Mouse (Mus musculus): ENCODE data around the gene Dlg2. TPM values are rescaled to one million over a fixed set of nuclear protein-coding genes. Genes with fewer than 3 reads are reported as not detected.
"Not testable (repeated sequence)": the region's sequence is repeated elsewhere in the genome, so short reads cannot be mapped to it uniquely, and the experiment has no call there.

Dlg2 gene
- polyA plus RNA-seq, 1 experiment from 2014 or later = 5.1 TPM

DNA sequence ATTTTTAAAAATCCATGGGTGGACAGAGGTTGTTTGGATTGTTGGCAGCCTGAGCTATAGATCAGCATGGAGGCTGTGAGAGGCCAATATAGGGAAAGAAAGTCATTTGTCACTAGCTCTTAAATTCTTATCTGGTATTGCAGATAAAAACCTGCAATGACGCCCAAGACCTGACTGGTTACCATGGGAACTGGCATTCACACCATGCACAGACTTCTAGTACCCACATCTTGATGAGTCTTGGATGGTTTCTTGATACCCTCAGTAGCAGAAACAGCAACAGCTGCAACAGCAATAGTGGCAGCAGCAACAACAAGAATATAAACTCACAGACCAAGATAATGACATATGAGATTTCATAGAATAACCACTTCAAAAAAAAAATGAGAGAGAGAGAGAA lies 315.1 kb downstream of the Dlg2 start:
- Histone ChIP-seq H3K4me3 (ENCODE audit: low read depth, low read length) (no peak overlapping the region), H3K4me1 (ENCODE audit: control insufficient read depth, insufficient read depth, low read length) (no peaks in the 10 kb centered on the region), H3K9ac (replicated peaks; ENCODE audit: low read depth, low read length) (no peak overlapping the region), H3K27me3 (ENCODE audit: control insufficient read depth, insufficient read depth, low read length) (no peaks in the 10 kb centered on the region), H3K36me3 (ENCODE audit: control insufficient read depth, insufficient read depth, low read length) (no peaks in the 10 kb centered on the region), H3K9me3 (ENCODE audit: control insufficient read depth, low read depth, low read length) (no peaks in the 10 kb centered on the region), H3K27ac (ENCODE audit: low read length) (no peak overlapping the region), H3K4me2 (replicated peaks; ENCODE audit: low read depth, low read length) (no peak overlapping the region)
- ATAC-seq (ENCODE audit: insufficient number of reproducible peaks, insufficient read depth, low FRiP score, low read depth) = no peak
- 32% methylated on average over 1 of the region's 1 CpGs for WGBS

DNA sequence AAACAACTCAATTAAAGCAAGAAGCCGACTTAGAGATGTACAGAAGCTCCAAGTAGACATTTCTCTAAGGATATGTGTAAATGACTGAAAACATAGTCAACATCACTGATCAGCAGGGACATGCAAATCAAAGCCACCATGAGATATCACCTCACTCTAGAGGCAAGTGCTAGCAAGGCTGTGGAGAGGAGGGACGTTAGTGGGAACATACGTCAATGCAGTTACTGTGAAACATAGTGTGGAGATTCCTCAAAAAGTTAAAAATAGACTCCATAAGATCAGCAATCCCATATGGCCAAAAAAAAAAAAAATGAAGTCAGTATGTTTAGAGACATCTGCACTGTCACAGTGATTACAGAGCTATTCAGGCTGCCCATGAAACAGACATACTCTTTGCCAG lies 349.2 kb downstream of the Dlg2 start:
- H3K27ac ChIP-seq (ENCODE audit: low read length) = no peak overlapping the region
- 80% methylated on average over 3 of the region's 3 CpGs for WGBS
- no peak overlapping the region for H3K4me2 ChIP-seq (replicated peaks; ENCODE audit: low read depth, low read length)
- no peaks in the 10 kb centered on the region for H3K9me3 ChIP-seq (ENCODE audit: control insufficient read depth, low read depth, low read length)
- no peaks in the 10 kb centered on the region for H3K4me1 ChIP-seq (ENCODE audit: control insufficient read depth, insufficient read depth, low read length)
- no peak overlapping the region for H3K4me3 ChIP-seq (ENCODE audit: low read depth, low read length)
- no peak overlapping the region for H3K9ac ChIP-seq (replicated peaks; ENCODE audit: low read depth, low read length)
- no peak for ATAC-seq (ENCODE audit: insufficient number of reproducible peaks, insufficient read depth, low FRiP score, low read depth)
- H3K36me3 ChIP-seq (ENCODE audit: control insufficient read depth, insufficient read depth, low read length) = no peaks in the 10 kb centered on the region
- H3K27me3 ChIP-seq (ENCODE audit: control insufficient read depth, insufficient read depth, low read length) = no peaks in the 10 kb centered on the region

DNA sequence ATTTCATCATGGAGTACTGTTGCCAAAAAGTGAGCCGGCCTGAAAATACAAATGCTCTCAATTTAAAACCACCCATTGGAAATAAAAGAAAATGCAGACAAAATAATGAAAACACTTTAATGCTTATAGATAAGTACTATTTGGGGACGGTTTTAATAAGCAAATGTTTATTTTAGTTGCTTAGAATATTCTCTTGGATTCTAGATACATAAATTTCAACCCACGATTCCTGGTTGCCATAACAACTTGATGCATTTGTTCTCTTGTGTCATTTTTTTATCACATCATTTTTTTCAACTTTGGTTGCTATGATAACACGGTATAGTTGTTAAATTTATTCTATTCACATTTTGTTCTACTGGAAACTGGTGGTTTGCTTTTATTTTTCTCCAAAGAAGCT lies 364.8 kb downstream of the Dlg2 start:
- 66% methylated on average over 4 of the region's 4 CpGs for WGBS
- no peaks in the 10 kb centered on the region for H3K27me3 ChIP-seq (ENCODE audit: control insufficient read depth, insufficient read depth, low read length)
- H3K27ac ChIP-seq (ENCODE audit: low read length) = no peak overlapping the region
- no peak overlapping the region for H3K4me2 ChIP-seq (replicated peaks; ENCODE audit: low read depth, low read length)
- H3K4me3 ChIP-seq (ENCODE audit: low read depth, low read length) = no peak overlapping the region
- H3K4me1 ChIP-seq (ENCODE audit: control insufficient read depth, insufficient read depth, low read length) = no peaks in the 10 kb centered on the region
- ATAC-seq (ENCODE audit: insufficient number of reproducible peaks, insufficient read depth, low FRiP score, low read depth) = no peak
- H3K36me3 ChIP-seq (ENCODE audit: control insufficient read depth, insufficient read depth, low read length) = no peaks in the 10 kb centered on the region
- H3K9ac ChIP-seq (replicated peaks; ENCODE audit: low read depth, low read length) = no peak overlapping the region
- no peaks in the 10 kb centered on the region for H3K9me3 ChIP-seq (ENCODE audit: control insufficient read depth, low read depth, low read length)

DNA sequence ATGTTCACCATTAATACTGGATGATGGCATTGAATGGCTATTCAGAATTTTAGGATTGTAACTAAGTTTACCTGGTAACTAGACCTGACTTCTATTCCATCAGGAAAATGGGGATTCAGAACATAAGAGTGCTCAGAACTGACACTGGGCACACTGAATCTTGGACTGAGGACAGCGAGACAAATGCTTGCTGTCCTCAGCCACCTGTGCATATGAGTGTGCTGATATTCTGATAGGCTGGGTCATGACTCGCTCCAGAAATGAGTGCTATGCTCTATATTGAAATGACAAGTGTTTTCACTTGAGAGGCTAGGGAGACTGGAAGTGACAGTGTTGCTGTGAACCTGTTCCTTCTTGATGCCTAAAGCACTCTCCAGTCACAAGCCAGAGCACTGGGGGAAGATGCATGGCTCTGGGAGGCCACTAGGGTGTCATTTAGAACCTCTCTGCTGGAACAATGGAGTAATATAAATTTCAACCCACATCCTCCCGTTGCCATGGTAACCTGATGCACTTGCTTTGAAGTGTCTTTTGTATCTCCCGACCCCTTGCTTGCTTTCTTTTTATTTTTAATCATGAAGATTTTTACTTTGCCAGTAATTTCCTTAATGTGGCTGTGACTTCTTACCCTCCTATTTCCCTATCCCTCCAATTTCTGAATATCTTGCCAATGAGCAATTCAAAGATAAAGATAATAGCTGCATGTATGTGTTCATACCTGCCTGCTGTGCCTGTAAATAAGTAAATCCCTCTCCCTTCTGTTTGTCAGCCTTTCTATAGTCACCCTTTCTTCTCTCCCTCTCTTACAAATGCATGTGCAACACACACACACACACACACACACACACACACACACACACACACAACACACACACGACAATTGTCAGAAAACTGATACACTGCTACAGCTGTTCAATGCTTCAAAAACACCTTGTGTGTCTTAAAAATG lies 367.1 kb downstream of the Dlg2 start:
- H3K9me3 ChIP-seq (ENCODE audit: control insufficient read depth, low read depth, low read length) = 0 out of 2 replicates have a peak, but pooled peaks cover 2% of the 10 kb centered on the region
- 68% methylated on average over 5 of the region's 5 CpGs for WGBS
- no peaks in the 10 kb centered on the region for H3K4me1 ChIP-seq (ENCODE audit: control insufficient read depth, insufficient read depth, low read length)
- no peaks in the 10 kb centered on the region for H3K36me3 ChIP-seq (ENCODE audit: control insufficient read depth, insufficient read depth, low read length)
- no peak overlapping the region for H3K9ac ChIP-seq (replicated peaks; ENCODE audit: low read depth, low read length)
- no peaks in the 10 kb centered on the region for H3K27me3 ChIP-seq (ENCODE audit: control insufficient read depth, insufficient read depth, low read length)
- H3K4me2 ChIP-seq (replicated peaks; ENCODE audit: low read depth, low read length) = no peak overlapping the region
- no peak overlapping the region for H3K4me3 ChIP-seq (ENCODE audit: low read depth, low read length)
- no peak for ATAC-seq (ENCODE audit: insufficient number of reproducible peaks, insufficient read depth, low FRiP score, low read depth)
- no peak overlapping the region for H3K27ac ChIP-seq (ENCODE audit: low read length)

DNA sequence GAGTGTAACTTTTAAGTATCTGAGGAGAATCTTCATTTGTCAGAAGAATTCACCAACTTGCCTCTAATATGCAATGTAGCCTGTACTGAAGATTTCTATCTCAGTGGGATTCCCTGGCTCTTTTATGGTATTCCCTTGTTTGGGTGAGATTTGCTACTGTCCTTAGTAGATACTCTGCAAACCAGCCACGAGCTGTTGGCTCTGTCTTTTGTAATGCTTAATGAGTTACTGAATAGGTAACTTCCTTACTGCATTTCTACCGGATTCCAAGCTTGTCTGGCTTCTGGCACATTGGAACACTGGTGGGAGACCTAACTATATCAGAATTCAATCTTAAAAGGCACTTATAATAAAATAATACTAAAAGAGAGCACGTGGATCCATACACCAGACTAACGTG lies 400.3 kb downstream of the Dlg2 start:
- not testable (repeated sequence) for H3K9ac ChIP-seq (replicated peaks; ENCODE audit: low read depth, low read length); H3K36me3 ChIP-seq (ENCODE audit: control insufficient read depth, insufficient read depth, low read length); H3K9me3 ChIP-seq (ENCODE audit: control insufficient read depth, low read depth, low read length); H3K4me2 ChIP-seq (replicated peaks; ENCODE audit: low read depth, low read length); H3K4me3 ChIP-seq (ENCODE audit: low read depth, low read length); ATAC-seq (ENCODE audit: insufficient number of reproducible peaks, insufficient read depth, low FRiP score, low read depth); H3K4me1 ChIP-seq (ENCODE audit: control insufficient read depth, insufficient read depth, low read length); H3K27ac ChIP-seq (ENCODE audit: low read length); H3K27me3 ChIP-seq (ENCODE audit: control insufficient read depth, insufficient read depth, low read length)
- WGBS = 62% methylated on average over 4 of the region's 4 CpGs

DNA sequence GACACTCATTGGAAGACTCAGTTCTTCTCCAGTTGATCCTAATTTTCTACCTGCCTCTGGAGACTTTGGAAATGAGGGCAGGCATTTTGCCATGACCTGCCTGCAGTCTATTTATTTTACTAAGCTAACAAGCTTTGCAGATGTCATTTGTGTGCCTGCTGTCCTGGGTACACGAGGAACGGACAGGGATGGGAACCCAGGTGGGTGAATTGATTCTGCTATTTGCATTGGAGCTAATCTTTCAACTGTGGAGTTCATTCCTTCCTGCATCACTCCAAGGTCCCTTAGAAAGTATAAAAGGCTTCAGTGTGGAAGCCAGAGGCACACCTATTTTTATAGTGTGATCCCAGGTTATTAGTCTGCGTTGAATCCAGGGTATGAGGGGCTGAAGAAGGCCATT lies 406.3 kb downstream of the Dlg2 start:
- no peak for ATAC-seq (ENCODE audit: insufficient number of reproducible peaks, insufficient read depth, low FRiP score, low read depth)
- 51% methylated on average over 3 of the region's 3 CpGs for whole genome bisulfite sequencing

DNA sequence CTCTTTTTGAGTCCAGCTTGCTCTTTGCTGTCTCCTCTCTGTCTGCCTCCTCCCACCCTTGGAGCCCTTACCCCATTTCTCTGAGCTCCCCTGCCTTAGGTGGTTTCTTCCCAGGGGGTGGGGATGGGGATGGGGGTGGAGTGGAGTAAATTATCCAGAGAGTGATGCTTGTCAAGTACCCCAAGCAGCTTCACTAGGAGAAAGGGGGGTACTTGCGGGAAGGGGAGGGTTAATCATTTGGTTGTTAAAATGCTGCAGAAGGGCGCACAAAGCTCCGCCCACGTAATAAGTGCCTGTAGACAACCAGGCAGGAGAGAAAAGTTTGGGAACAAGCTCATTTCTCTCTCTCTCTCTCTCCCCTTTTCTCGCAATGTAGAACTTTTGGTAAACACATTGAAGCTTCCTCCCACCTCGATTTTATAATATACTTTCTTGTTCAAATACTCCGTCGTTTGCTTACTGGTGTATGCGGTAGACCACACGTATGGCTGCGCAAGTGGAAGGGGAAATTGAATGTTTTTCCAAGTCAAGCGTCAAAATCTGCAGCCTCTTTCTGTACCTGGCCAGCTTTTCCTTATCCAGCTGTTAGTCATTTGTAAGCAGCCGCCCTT lies 410.0 kb downstream of the Dlg2 start:
- ATAC-seq (ENCODE audit: insufficient number of reproducible peaks, insufficient read depth, low FRiP score, low read depth) = no peak

More for the DNA sequence above, 406.3 kb downstream of the Dlg2 start:
- H3K9ac ChIP-seq (replicated peaks; ENCODE audit: low read depth, low read length) = no peak overlapping the region
- no peaks in the 10 kb centered on the region for H3K36me3 ChIP-seq (ENCODE audit: control insufficient read depth, insufficient read depth, low read length)
- no peaks in the 10 kb centered on the region for H3K4me1 ChIP-seq (ENCODE audit: control insufficient read depth, insufficient read depth, low read length)
- no peak overlapping the region for H3K27ac ChIP-seq (ENCODE audit: low read length)
- no peak overlapping the region for H3K4me3 ChIP-seq (ENCODE audit: low read depth, low read length)
- no peaks in the 10 kb centered on the region for H3K9me3 ChIP-seq (ENCODE audit: control insufficient read depth, low read depth, low read length)
- H3K4me2 ChIP-seq (replicated peaks; ENCODE audit: low read depth, low read length) = no peak overlapping the region
- no peaks in the 10 kb centered on the region for H3K27me3 ChIP-seq (ENCODE audit: control insufficient read depth, insufficient read depth, low read length)

DNA sequence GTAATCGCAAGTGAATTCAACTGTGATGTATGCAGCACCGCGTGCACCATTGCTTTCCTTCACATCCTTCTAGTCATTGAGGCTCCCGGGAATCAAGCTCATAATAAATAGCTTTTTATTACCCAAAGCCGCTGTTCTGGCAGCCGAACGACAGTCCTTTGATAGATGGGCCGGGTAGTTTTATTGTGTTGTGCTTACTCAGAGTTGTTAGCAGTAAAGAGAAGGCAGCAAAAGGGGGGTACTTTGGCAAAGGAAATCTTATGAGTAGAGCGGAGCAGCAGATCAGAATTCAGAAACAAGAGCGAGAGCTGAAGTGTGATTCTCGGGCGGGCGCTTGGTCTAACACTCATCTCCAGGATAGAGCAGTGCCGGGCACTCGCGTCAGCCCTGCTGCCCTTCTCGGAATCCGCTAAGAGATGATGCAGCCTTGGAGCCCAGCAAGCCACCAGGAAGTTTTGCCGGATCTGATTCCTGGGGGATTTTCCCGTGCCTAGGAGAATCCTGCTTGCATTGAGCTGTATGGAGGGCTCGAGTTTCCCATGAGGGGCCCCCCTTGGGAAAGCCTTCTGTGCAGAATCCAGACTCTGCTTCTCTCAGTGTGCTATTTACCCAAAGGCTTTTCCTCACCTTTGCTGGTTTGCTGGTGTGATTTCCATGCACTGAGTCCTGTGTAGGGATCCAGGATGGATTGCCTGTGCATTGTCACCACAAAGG lies 410.7 kb downstream of the Dlg2 start:
- Histone ChIP-seq H3K4me3 (ENCODE audit: low read depth, low read length) (peak overlapping the region; percentile 26), H3K27me3 (ENCODE audit: control insufficient read depth, insufficient read depth, low read length) (no peaks in the 10 kb centered on the region), H3K9ac (replicated peaks; ENCODE audit: low read depth, low read length) (no peak overlapping the region), H3K27ac (ENCODE audit: low read length) (no peak overlapping the region), H3K9me3 (ENCODE audit: control insufficient read depth, low read depth, low read length) (no peaks in the 10 kb centered on the region), H3K4me1 (ENCODE audit: control insufficient read depth, insufficient read depth, low read length) (no peaks in the 10 kb centered on the region), H3K36me3 (ENCODE audit: control insufficient read depth, insufficient read depth, low read length) (no peaks in the 10 kb centered on the region), H3K4me2 (replicated peaks; ENCODE audit: low read depth, low read length) (peak overlapping the region; percentile 65)
- WGBS = under 1% methylated on average over 21 of the region's 21 CpGs
- peak; percentile 56; the same call in 1 of the 2 replicates for ATAC-seq (ENCODE audit: insufficient number of reproducible peaks, insufficient read depth, low FRiP score, low read depth)

More for the DNA sequence above, 410.0 kb downstream of the Dlg2 start:
- Histone ChIP-seq H3K36me3 (ENCODE audit: control insufficient read depth, insufficient read depth, low read length) (no peaks in the 10 kb centered on the region), H3K27ac (ENCODE audit: low read length) (no peak overlapping the region), H3K4me1 (ENCODE audit: control insufficient read depth, insufficient read depth, low read length) (no peaks in the 10 kb centered on the region), H3K4me2 (replicated peaks; ENCODE audit: low read depth, low read length) (peak overlapping the region; percentile 65), H3K9me3 (ENCODE audit: control insufficient read depth, low read depth, low read length) (no peaks in the 10 kb centered on the region), H3K9ac (replicated peaks; ENCODE audit: low read depth, low read length) (no peak overlapping the region), H3K4me3 (ENCODE audit: low read depth, low read length) (peak overlapping the region; percentile 26), H3K27me3 (ENCODE audit: control insufficient read depth, insufficient read depth, low read length) (no peaks in the 10 kb centered on the region)
- WGBS = 1% methylated on average over 13 of the region's 13 CpGs
